Mouse (Mus musculus) erythroblast, adult 5-6 weeks (primary cell): ENCODE results near the gene Dennd1b. TPM values are rescaled to one million over a fixed set of nuclear protein-coding genes. Genes with fewer than 3 reads are reported as not detected.

Experiments used
- ATAC-seq: replicated peaks from 2 replicates; pipeline ENCODE4 v1.8.0; 2016; ENCODE audit warnings: moderate number of reproducible peaks, mild to moderate bottlenecking, moderate TSS enrichment, inconsistent platforms; ENCODE audit not compliant: poor library complexity, low FRiP score, severe bottlenecking
- total RNA-seq, 2 experiments: library from RNA; stranded (forward) in 1 of 2; stranded (reverse) in 1 of 2; fragments of 150-400 nt in 1 of 2; fragments of 200-764, 138-1000 nt in 1 of 2; gene quantifications; 2 replicates each; pipeline versions ENCODE4 v1.2.3 to v1.2.4; 2015 to 2017; ENCODE audit warnings: low replicate concordance in 2 of 2

The Dennd1b gene
- total RNA-seq, 2 experiments from 2014 or later = 4.5 to 6.3 TPM

- no peak for ATAC-seq
Observed at GRCm38 (mm10) chr1:138959903-138960483, 3.2 kb upstream of the Dennd1b start.

GRCm38 (mm10) chr1:138962266-138963101 lies 751 bp upstream of the Dennd1b start:
- no peak; the same call in 1 of the 2 replicates for ATAC-seq

DNA sequence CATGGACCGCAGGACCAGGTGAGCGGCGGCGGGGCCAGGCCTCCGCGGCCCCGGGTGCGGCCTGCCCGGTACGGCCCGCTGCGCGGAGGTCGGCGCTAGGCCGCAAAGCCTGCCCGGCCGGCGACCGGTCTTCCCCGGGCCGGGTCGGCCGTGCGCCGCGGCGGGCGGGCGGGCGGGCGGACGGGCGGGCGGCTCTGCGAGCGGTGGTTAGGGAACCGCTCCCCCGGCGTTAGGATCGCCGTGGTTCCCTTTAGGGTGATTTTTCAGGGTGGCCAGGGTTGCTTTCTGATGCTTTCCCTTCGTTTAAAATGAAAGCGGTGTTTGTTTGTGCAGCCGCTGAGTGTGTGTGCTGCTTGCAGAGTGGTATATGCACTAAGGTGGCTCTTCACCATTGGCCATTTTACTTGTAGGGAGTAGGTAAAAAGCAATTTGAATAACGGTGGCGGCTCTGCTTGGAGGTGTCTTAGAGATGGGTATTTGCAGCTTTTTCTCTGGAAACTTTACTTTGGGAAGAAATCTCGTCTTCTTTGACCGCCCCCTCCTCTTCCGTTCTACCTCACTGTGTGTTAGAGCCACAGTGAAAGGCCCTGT lies 728 bp downstream of the Dennd1b start:
- ATAC-seq = peak; percentile 61; the same call in 1 of the 2 replicates

- ATAC-seq = no peak
Observed at GRCm38 (mm10) chr1:138965069-138965468, 1.8 kb downstream of the Dennd1b start.

- no peak for ATAC-seq
Observed at GRCm38 (mm10) chr1:138965511-138965910, 2.3 kb downstream of the Dennd1b start.

DNA sequence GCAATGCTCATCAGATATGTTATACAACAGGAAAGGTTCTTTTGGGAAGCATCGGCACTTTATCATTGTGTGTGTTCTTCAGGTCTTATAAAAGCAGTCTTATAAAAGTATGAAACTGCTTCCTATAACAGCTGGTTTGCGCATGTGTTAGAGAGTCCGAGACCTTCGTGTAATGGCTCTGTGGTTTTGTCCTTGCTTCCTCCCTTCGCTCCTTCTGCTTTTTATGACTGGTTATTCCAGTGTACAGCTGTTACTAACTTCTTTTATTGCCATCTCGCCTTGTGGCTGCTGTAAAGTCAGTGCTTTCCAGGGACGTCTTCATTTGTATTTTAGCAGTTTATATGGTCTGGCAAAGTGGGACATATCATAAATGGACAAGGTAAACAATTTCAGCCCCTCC lies 4.2 kb downstream of the Dennd1b start:
- no peak for ATAC-seq

DNA sequence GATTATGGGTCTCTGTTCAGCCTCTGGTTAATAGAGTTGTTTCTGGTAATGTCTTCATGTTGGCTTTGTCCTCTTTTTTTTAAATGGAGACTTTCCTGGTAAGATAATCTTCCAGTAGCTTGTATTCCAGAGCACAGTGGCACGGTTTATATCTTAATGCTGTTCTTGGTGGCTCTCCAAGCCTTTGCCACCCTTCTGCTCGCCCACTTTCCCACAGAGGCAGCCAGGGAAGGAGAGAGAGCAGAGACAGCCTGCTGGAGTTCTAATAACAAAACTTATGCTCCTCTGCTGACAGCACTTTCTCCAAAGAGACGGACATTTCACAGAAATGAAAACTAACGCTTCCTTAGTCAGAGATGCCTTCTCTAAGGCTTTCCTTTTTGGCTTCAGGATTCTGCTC lies 6.8 kb downstream of the Dennd1b start:
- no peak for ATAC-seq

- ATAC-seq = peak; percentile 70; the same call in 1 of the 2 replicates
Observed at GRCm38 (mm10) chr1:138973541-138974224, 10.4 kb downstream of the Dennd1b start.

DNA sequence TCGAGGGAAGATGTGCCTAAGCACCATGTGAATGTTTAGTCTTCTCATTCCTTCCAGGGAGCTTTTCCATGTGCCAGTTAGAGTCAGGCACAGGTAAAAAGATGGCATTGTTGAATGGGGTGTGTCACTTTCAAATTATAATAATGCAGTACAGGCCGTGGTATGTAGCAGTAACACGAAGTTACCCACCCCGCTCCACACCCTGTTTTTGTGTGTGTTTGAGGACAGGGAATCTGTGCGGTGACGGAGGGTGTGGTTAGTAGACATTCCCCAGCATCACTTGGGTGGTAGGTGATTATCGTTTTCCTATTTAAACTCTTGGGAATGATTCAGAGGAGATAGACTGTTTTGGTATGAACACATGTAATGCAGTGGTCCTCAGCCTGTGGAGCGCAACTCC lies 11.6 kb downstream of the Dennd1b start:
- ATAC-seq = no peak

DNA sequence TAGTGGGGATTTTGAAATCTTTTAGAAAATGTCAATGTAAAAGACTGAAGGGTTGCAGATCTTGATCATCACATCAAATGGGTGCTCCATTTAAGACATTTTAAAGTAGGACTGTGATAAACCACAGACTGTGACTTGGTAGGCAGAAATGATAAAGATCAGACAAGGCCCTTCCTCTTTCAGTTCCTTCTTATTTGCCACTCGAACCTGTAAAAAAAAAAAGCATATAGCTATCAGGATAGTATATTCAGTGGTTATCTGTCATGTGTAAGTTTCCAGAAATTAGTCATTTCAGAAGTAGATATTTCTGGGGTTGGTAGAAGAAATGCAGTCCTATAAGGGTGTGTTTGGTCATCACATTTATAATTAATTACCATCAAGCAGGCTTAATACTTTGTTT lies 12.7 kb downstream of the Dennd1b start:
- ATAC-seq = no peak

- ATAC-seq = no peak
Observed at GRCm38 (mm10) chr1:138982203-138982602, 19.0 kb downstream of the Dennd1b start.

- no peak for ATAC-seq
Observed at GRCm38 (mm10) chr1:138982611-138983010, 19.4 kb downstream of the Dennd1b start.

DNA sequence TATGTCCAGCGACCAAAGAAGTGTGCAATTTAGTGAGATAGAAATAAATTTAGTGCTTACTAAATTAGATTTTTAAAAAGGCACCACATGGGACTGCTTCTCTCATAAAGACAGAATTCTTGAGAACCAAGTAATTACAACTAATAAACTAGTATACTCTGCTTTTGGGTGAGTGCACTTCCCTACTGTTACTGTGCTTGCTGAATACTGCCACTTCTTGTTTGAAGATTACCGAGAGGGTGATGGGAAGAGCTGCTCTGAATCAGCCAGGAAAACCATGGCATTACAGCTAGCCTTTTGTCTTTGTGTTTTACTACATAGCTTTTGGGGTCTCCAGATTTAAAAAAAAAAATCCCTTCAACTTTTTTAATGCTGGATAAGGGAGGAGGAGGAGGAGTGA lies 19.8 kb downstream of the Dennd1b start:
- no peak for ATAC-seq

GRCm38 (mm10) chr1:138983465-138983864 lies 20.2 kb downstream of the Dennd1b start:
- ATAC-seq = no peak

- ATAC-seq = no peak
Observed at GRCm38 (mm10) chr1:138984161-138984560, 20.9 kb downstream of the Dennd1b start.

GRCm38 (mm10) chr1:138992384-138993138 lies 29.3 kb downstream of the Dennd1b start:
- ATAC-seq = no peak

GRCm38 (mm10) chr1:138995621-138996380 lies 32.6 kb downstream of the Dennd1b start:
- no peak for ATAC-seq

GRCm38 (mm10) chr1:138996663-138997062 lies 33.4 kb downstream of the Dennd1b start:
- no peak for ATAC-seq
